ENCODE assay signal across 17 mouse cellular contexts in genomic region chr5:35972739-35973138, GRCm38 (mm10).
A peak's percentile ranks its signal among the peaks of the same experiment; 100 is the strongest.
DNase-seq lines count a peak whose midpoint lies in the region; ATAC-seq and TF ChIP-seq lines count a peak whose summit lies in the region.
"Had no signal": no experiment of that assay in that cellular context is flagged by ENCODE, and none has a peak within 500 bp of the region (broad histone marks: within the 10 kb centered on the region; RNA-seq: fewer than 3 reads in every experiment).

No protein-coding gene starts in this region.

- H3K9ac ChIP-seq in intestine, embryonic 14.5 days (ENCODE audit: low read length), result no peak overlapping the region
- H3K9ac ChIP-seq in intestine, embryonic 16.5 days (ENCODE audit: low read depth, low read length), result no peak overlapping the region
- no peak overlapping the region for H3K9ac ChIP-seq in lung, embryonic 15.5 days
- H3K9ac ChIP-seq in stomach, postnatal 0 days (ENCODE audit: low read length), result no peak overlapping the region
- no peak overlapping the region for H3K9ac ChIP-seq in hindbrain, embryonic 11.5 days (ENCODE audit: low read depth, low read length)
- H3K9ac ChIP-seq: neural tube, embryonic 15.5 days had no signal

- 46% methylated on average over 7 of the region's 7 CpGs for WGBS in intestine, embryonic 14.5 days
- WGBS in intestine, embryonic 16.5 days, result 56% methylated on average over 7 of the region's 7 CpGs
- 50% methylated on average over 7 of the region's 7 CpGs for WGBS in lung, embryonic 15.5 days
- 48% methylated on average over 7 of the region's 7 CpGs for WGBS in stomach, postnatal 0 days
- WGBS in hindbrain, embryonic 11.5 days, result 72% methylated on average over 7 of the region's 7 CpGs

- DNase-seq in embryo, embryonic 10 days (ENCODE audit: low spot score), result peak; percentile 54
- no peak for DNase-seq in embryo, embryonic 9.5 days (ENCODE audit: extremely low spot score)
- DNase-seq in intestine, embryonic 14.5 days (ENCODE audit: low spot score), result no peak
- no peak for DNase-seq in lung, postnatal 4 days
- no peak for DNase-seq in stomach, postnatal 0 days (ENCODE audit: low spot score)
- no peak for DNase-seq in hindbrain, embryonic 11.5 days (ENCODE audit: low spot score)
- DNase-seq: adrenal gland, adult 8-10 months; cerebellum, postnatal 10 days; heart, postnatal 4 days; kidney, adult 9 months; spleen, adult 18-20 months; thymus, adult 18-20 months had no signal

- peaks cover 28% of the 10 kb centered on the region for H3K4me1 ChIP-seq in intestine, embryonic 14.5 days (replicated peaks; ENCODE audit: control insufficient read depth, insufficient read depth, low read length)
- H3K4me1 ChIP-seq in intestine, embryonic 16.5 days (ENCODE audit: control insufficient read depth, insufficient read depth, low read length), result peaks cover 23% of the 10 kb centered on the region
- peaks cover 49% of the 10 kb centered on the region for H3K4me1 ChIP-seq in lung, embryonic 15.5 days
- H3K4me1 ChIP-seq in stomach, postnatal 0 days (replicated peaks; ENCODE audit: control insufficient read depth, insufficient read depth), result peaks cover 2% of the 10 kb centered on the region; the same call in 1 of the 2 replicates
- peaks cover 10% of the 10 kb centered on the region for H3K4me1 ChIP-seq in hindbrain, embryonic 11.5 days (replicated peaks; ENCODE audit: control insufficient read depth, insufficient read depth, low read length)

- no peak overlapping the region for H3K4me3 ChIP-seq in intestine, embryonic 14.5 days (ENCODE audit: low read depth, low read length)
- H3K4me3 ChIP-seq in intestine, embryonic 16.5 days (ENCODE audit: low read length), result no peak overlapping the region
- no peak overlapping the region for H3K4me3 ChIP-seq in lung, embryonic 15.5 days
- H3K4me3 ChIP-seq in stomach, postnatal 0 days (ENCODE audit: low read depth, low read length), result no peak overlapping the region
- no peak overlapping the region for H3K4me3 ChIP-seq in hindbrain, embryonic 11.5 days (ENCODE audit: low read depth, low read length)
- H3K4me3 ChIP-seq: neural tube, embryonic 15.5 days had no signal

- TF ChIP-seq EP300 in stomach, postnatal 0 days (optimal IDR thresholded peaks at IDR 0.05), result no peak

- no peak for ATAC-seq in intestine, embryonic 14.5 days (replicated peaks; ENCODE audit: low FRiP score, low TSS enrichment, low read depth)
- no peak; the same call in 1 of the 2 replicates for ATAC-seq in intestine, embryonic 16.5 days
- ATAC-seq in lung, embryonic 15.5 days (ENCODE audit: borderline replicate concordance, extremely low read depth, low FRiP score, low TSS enrichment), result no peak
- ATAC-seq in stomach, postnatal 0 days (ENCODE audit: low FRiP score, low TSS enrichment), result 0 out of 2 replicates have a peak, but pooled peaks have one; percentile 34
- ATAC-seq in hindbrain, embryonic 11.5 days (ENCODE audit: low FRiP score), result no peak
- ATAC-seq: midbrain, embryonic 16.5 days had no signal

- no peak for TF ChIP-seq CTCF in stomach, postnatal 0 days (IDR thresholded peaks at IDR 0.05; ENCODE audit: low read depth)

- H3K9me3 ChIP-seq in intestine, embryonic 14.5 days (ENCODE audit: control insufficient read depth, low read length), result no peaks in the 10 kb centered on the region
- no peaks in the 10 kb centered on the region for H3K9me3 ChIP-seq in intestine, embryonic 16.5 days (ENCODE audit: control insufficient read depth, low read length)
- H3K9me3 ChIP-seq in lung, embryonic 15.5 days, result no peaks in the 10 kb centered on the region
- no peaks in the 10 kb centered on the region for H3K9me3 ChIP-seq in stomach, postnatal 0 days (ENCODE audit: control insufficient read depth, low read length)
- no peaks in the 10 kb centered on the region for H3K9me3 ChIP-seq in hindbrain, embryonic 11.5 days (ENCODE audit: control insufficient read depth, low read length)
- H3K9me3 ChIP-seq: neural tube, embryonic 15.5 days had no signal

- no peaks in the 10 kb centered on the region for H3K27me3 ChIP-seq in intestine, embryonic 14.5 days (replicated peaks; ENCODE audit: control insufficient read depth, insufficient read depth, low read length)
- no peaks in the 10 kb centered on the region for H3K27me3 ChIP-seq in intestine, embryonic 16.5 days (replicated peaks; ENCODE audit: control insufficient read depth, insufficient read depth, low read length)
- no peaks in the 10 kb centered on the region for H3K27me3 ChIP-seq in lung, embryonic 15.5 days
- H3K27me3 ChIP-seq in stomach, postnatal 0 days (ENCODE audit: control insufficient read depth, insufficient read depth, low read length), result no peaks in the 10 kb centered on the region
- no peaks in the 10 kb centered on the region for H3K27me3 ChIP-seq in hindbrain, embryonic 11.5 days (ENCODE audit: control insufficient read depth, insufficient read depth, low read length)
- H3K27me3 ChIP-seq: neural tube, embryonic 15.5 days had no signal

- H3K27ac ChIP-seq in intestine, embryonic 14.5 days (ENCODE audit: low read depth), result peak overlapping the region; percentile 79; the same call in 1 of the 2 replicates
- no peak overlapping the region for H3K27ac ChIP-seq in intestine, embryonic 16.5 days (ENCODE audit: low read length)
- H3K27ac ChIP-seq in lung, embryonic 15.5 days, result peak overlapping the region; percentile 68; the same call in 1 of the 2 replicates
- no peak overlapping the region for H3K27ac ChIP-seq in stomach, postnatal 0 days (replicated peaks)
- H3K27ac ChIP-seq in hindbrain, embryonic 11.5 days (ENCODE audit: low read depth, low read length), result no peak overlapping the region
- H3K27ac ChIP-seq: macrophage had no signal

- no peak overlapping the region for H3K4me2 ChIP-seq in intestine, embryonic 14.5 days (ENCODE audit: low read length)
- H3K4me2 ChIP-seq in intestine, embryonic 16.5 days (ENCODE audit: low read depth, low read length), result no peak overlapping the region
- H3K4me2 ChIP-seq in lung, embryonic 15.5 days, result no peak overlapping the region
- no peak overlapping the region for H3K4me2 ChIP-seq in stomach, postnatal 0 days (replicated peaks; ENCODE audit: low read depth)
- H3K4me2 ChIP-seq in hindbrain, embryonic 11.5 days (replicated peaks; ENCODE audit: low read depth, low read length), result no peak overlapping the region
- H3K4me2 ChIP-seq: neural tube, embryonic 15.5 days had no signal

- H3K36me3 ChIP-seq in intestine, embryonic 14.5 days (ENCODE audit: control insufficient read depth, insufficient read depth, low read length), result peaks cover 43% of the 10 kb centered on the region
- H3K36me3 ChIP-seq in intestine, embryonic 16.5 days (ENCODE audit: control insufficient read depth, insufficient read depth, low read length), result peaks cover 10% of the 10 kb centered on the region
- H3K36me3 ChIP-seq in lung, embryonic 15.5 days, result peaks cover 36% of the 10 kb centered on the region
- peaks cover 12% of the 10 kb centered on the region for H3K36me3 ChIP-seq in stomach, postnatal 0 days (ENCODE audit: control insufficient read depth, insufficient read depth, low read length)
- H3K36me3 ChIP-seq in hindbrain, embryonic 11.5 days (ENCODE audit: control insufficient read depth, insufficient read depth, low read length), result peaks cover 4% of the 10 kb centered on the region; the same call in 1 of the 2 replicates

Comparison
In these comparisons a context has a peak if more than half of its experiments do, and no peak if none do; other contexts are left out.
1. H3K27ac ChIP-seq: peak in intestine, embryonic 14.5 days (single experiment) and lung, embryonic 15.5 days (single experiment); none in intestine, embryonic 16.5 days (single experiment), stomach, postnatal 0 days (single experiment) and hindbrain, embryonic 11.5 days (single experiment).